Mouse (Mus musculus) gastrocnemius, postnatal 14 days (tissue): ENCODE results near the gene Hist2h3b. TPM values are rescaled to one million over a fixed set of nuclear protein-coding genes. Genes with fewer than 3 reads are reported as not detected.
"Not testable (repeated sequence)": the region's sequence is repeated elsewhere in the genome, so short reads cannot be mapped to it uniquely, and the experiment has no call there.

Source experiments
- DNase-seq: peaks from one replicate; pipeline ENCODE4 v3.0.0; 2021; ENCODE audit warnings: mixed read lengths
- intact Hi-C: fragments of 180-260 bp; cut with DNase I; formaldehyde crosslinking; loops from one replicate; pipeline ENCODE4 v1.15.1; 2025; ENCODE audit warnings: low total_unique reads
- microRNA-seq, 2 experiments: library from miRNA; unstranded; fragments of <30 nt; microRNA quantifications; one replicate each; pipeline ENCODE4 v1.2.0; 2021
- total RNA-seq, 2 experiments: library from RNA; stranded (reverse); gene quantifications; 2 replicates each; pipeline ENCODE4 v1.2.3; 2021

Gene Hist2h3b
- total RNA-seq, 2 experiments from 2014 or later: 154 to 189 TPM

DNA sequence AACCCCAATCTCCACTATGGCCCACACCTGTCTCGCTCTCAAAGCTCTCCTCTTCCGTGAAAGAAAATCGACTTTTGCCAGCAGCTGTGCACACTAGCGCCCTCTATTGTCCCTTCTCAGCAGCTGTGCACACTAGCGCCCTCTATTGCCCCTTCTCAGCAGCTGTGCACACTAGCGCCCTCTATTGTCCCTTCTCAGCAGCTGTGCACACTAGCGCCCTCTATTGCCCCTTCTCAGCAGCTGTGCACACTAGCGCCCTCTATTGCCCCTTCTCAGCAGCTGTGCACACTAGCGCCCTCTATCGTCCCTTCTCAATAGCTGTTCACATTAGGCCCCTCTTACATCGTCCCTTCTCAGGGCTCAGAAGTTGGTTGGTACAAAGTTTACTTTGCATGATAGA lies 18.9 kb downstream of the Hist2h3b start:
- intact Hi-C loops, DNase-seq: not testable (repeated sequence)

DNA sequence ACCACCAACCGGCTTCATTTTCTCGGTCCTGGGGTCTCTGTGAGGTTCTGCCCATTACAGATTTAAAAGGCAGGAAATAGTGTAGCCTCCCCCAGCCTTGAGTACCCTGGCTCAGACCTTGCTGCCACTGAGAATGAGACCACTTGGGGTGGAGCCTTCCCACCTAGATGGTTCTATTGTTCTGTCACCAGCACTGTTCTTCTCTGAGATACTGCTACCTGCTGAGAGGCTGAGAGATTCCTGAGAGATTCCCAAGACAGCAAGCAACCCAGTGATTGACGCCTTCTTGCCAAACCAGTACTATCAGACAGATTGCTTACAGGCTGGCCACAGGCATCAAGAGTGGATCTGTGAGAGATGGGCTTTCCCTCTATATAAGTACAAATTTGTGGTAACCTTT lies 20.7 kb downstream of the Hist2h3b start:
- intact Hi-C loops: no loop called here
- no peak for DNase-seq

DNA sequence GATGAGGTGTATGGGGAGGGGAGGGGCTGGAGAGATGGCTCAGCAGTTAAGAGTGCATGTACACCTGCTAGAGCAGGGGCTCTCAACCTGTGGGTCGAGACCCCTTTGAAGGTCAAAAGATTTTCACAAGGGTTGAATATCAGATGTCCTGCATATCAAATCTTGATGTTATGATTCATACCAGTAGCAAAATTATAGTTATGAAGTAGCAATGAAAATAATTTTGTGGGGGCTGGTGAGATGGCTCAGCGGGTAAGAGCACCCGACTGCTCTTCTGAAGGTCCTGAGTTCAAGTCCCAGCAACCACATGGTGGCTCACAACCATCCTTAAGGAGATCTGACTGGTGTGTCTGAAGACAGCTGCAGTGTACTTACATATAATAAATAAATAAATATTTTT lies 22.3 kb downstream of the Hist2h3b start:
- DNase-seq, intact Hi-C loops: not testable (repeated sequence)

DNA sequence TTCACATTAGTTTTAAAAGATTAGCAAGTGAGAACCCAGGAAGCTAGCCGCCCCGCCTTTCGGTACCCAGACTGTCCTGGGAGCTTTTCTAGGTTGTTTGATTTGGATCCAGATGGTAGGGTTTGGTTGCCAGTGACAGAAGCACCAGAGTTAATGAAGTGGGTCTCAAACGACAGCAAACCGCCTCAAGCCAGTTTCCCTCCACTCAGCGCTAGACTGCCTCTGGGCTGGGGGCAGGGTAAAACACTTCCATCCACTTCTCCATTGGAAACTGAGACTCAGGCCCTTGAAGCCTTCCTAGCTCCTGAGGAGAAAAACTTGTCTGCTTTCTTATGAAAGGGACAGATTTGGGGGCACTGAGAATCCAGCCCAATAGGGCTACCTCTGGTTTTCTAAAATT lies 24.2 kb downstream of the Hist2h3b start:
- intact Hi-C loops: no loop called here
- no peak for DNase-seq

DNA sequence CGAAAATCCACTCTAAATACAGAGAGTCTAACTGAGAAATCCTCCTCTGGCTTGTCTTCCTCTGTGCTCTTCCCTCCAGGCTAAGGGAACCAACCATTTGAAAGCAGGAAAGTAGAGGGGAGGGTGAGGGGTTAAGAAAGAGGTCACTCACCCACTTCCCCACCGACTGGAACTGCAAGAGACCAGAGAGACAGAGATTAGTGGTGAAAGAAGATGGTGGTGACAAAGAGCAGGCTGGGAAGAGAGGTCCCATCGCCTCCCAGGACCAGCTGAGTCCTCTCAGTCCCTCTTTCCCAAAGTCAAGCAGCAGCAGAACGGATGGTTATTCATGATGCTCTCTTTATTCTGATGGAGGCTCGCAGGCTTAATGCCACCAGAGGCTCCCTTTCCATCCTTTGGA lies 24.9 kb downstream of the Hist2h3b start:
- intact Hi-C loops: no loop called here
- no peak for DNase-seq

DNA sequence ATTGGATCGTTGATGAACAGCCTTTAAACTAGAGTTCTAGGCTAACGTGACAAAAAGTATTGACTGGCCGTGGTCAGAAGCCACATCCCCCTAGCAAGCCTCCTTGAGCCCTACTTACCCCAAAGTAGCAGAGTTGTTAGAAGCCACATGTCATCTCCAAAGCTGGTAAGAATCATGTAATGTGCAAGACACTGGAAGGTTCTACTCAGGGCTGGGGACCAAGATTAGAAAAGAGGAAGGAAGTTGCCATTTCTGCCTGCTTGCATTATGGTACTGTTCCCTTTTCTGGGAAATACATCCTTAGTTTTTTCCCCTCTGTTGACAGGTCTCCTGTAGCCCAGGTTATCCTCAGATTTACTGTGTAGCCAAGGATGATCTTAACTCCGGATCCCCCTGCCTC lies 25.3 kb downstream of the Hist2h3b start, which contains the start of gene Fcgr1:
TSS of gene Fcgr1 (minus strand) at position 183 of the 400 bp plus-strand sequence.
- intact Hi-C loops: no loop called here
- DNase-seq: no peak

DNA sequence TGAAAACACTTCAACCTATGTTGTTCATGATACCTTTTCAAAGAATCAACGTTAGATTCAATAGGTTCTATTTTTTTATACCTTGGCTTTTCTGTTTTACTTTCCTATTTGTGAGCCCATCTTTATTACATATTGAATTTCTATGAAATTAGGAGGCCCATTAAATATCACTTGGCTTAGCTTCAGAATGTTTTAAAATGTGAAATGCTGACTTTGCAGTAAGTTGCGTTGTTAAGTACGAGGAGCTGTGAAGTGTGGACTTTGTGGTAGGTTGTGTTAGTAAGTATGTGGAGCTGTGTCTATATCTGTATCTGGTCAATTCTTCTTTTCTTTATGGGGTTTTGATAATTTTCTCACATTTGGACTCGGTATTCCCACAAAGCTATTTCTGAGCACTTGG lies 29.9 kb downstream of the Hist2h3b start:
- intact Hi-C loops: no loop called here
- no peak for DNase-seq

DNA sequence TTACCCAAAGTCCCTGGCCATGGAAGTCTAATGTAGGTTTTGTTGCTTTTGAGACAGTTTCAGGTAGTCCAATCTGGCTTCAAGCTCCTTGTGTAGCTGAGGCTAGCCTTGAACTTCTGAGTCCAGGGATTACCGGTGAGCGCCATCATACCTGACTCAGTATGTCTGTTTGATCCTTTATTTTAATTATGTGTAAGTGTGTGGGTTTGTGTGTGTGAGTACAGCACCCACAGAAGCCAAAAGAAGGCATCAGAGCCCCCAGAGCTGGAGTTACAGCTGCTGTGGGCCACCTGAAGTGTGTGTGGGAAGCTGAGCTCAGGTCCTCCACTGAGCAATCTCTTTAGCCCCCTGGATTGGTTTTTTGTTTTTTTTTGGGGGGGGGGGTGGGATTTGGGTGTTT lies 31.1 kb downstream of the Hist2h3b start:
- DNase-seq: no peak
- intact Hi-C loops: no loop called here

DNA sequence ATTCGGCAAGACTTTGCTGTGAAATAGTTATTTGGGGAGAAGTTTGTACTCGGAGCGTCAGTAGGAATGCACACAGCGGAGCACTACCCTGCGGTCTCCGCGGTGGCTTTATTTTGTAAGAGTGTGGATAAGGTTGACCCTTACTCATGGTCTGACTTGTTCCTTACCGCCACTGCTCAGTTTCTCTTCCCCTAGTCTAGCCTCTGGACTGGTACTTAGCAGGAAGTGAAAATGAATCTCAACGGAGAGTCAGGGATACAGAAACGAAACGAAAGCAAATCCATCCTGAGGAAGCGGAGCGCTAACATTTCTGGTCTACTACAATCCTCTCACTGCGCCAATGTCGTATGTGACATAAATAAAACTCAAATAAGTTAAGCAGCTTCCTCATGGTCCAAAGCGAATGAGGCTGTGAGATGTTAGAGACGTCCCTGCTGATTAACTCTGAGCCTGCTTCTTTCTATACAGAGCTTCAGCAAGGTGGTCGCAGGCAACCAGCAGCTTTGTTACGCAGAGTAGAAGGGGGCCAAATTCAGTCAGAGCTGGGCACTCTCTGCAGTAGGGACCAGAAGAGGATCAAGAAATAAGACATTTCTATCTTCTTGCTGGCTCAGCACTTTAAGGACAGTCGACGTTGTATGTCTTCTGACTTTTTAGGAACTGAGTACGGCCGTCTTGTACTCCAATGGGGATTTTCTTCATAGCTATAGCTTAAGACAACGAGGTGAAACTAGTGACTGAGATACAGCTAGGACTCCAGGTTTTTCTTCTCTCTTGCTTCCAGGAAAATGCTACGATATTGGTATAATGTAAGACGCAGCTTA lies 32.5 kb downstream of the Hist2h3b start:
- intact Hi-C loops: no loop called here
- no peak for DNase-seq

DNA sequence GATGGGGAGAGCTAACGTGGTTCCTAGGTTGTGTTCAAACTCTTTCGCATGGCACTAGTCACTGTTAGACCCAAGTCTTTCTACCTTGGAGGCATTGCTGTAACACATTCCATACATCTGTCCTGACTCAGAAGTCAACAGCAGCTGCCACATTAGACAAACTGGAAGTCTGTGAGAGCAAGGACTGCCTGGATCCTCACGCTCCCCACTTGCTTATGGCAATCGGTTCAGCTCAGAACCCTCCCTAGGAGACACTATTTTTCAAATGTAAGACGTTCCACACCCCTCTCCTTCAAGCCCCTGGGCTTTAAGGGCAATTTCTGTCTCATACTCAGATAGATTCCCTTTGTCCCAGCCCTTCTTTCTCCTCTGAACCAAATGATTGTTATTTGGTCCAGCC lies 33.6 kb downstream of the Hist2h3b start:
- intact Hi-C loops: no loop called here

DNA sequence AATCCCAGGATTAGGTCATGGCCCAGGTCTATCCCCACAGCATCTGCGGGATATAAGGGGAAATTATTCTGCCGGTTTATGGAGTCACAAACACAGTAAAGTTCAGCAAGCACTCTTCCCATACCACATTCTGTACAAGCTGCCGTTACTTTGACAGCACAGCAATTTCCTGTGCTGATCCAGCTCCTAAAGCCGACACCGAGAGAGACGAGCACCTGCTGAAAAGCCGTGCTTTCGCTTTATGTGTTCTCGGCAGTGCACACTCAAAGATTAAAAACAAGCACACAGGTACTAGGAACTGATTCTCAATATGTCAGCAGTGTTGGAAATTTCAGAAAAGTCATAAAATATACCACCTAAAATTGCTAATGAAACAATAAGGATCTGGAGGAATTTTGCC lies 38.1 kb downstream of the Hist2h3b start:
- intact Hi-C loops: no loop called here

More for the DNA sequence above, 33.6 kb downstream of the Hist2h3b start:
- no peak for DNase-seq

DNA sequence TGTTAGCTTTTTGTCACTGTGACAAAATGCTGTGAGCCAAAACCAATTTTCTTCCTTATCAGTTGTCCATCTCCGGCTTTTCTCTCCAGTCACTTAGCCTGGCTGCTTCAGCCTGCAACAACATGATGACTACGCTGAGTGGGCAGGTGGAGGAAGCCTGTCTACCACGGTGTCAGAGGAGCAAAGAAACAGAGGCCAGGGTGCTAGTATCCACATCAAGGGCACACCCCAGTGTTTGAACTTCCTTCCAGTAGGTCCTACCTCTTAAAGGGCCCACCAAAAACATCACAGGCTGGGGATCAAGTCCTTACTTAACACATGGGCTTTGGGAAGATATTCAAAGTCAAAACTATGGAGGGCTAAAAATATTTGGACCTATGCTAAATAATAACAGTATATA lies 41.0 kb downstream of the Hist2h3b start:
- no peak for DNase-seq
- intact Hi-C loops: no loop called here

More for the DNA sequence above, 38.1 kb downstream of the Hist2h3b start:
- DNase-seq: no peak

DNA sequence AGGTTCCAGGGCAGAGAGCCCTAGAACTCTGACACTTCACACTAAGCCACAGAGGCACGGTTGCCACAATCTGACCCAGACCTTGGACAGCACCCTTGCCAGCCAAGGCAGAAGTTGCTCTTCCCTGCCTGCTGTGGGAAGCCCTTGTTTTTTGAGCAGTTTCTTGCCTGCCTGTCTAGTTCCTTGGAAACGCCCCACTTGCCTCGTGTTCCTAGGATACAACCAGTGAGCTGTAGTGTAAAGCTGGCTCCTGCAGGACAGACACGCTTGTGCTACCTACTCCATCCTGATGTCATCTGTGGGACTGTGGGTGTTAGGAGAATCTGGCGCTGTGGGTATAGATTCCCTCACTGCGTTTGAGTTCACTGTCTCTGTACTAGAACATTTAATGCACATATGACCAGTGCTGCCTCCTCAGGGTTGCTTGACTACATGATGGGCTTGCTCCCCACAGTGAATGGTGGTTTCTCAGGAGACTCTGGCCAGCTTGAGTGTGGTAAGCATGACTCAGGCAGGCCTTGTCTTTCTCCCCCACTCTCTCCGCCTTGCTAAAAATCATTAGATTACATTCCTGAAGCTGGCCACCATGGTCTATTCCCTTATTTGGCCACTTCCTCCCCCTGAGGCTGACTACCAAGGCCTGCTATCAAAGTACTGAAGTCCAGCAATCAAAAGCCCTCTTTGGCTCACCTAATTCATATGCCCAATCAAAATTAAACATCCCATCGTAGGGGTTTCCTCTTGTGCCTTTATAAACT lies 44.1 kb downstream of the Hist2h3b start:
- intact Hi-C loops: no loop called here
- DNase-seq: no peak

Small RNA genes within 50 kb of the gene (microRNA-seq; reads per million reads assigned to microRNA genes)
- gene Gm44492 (0 reads per million in 2 experiments), gene Gm47311 (0 reads per million in 2 experiments), gene Gm47313 (0 reads per million in 2 experiments)

Other genes with a start within 250 kb of the Hist2h3b start
- 10 to 100 TPM; 21.4 to 23.6 TPM for gene Vps45, start 210.2 kb upstream of the Hist2h3b start, total RNA-seq
- gene Otud7b, start 164.1 kb upstream of the Hist2h3b start, total RNA-seq: 10 to 100 TPM; 44.4 to 44.7 TPM
- gene Mtmr11, start 106.7 kb upstream of the Hist2h3b start, total RNA-seq: 1 to 10 TPM; 4.1 to 5.2 TPM
- 10 to 100 TPM; 10.3 to 13.2 TPM for gene Sf3b4, start 96.3 kb upstream of the Hist2h3b start, total RNA-seq
- gene Sv2a, start 87.5 kb upstream of the Hist2h3b start, total RNA-seq: 1 to 10 TPM; 1.8 to 4.0 TPM
- gene Bola1, start 48.9 kb upstream of the Hist2h3b start, total RNA-seq: 10 to 100 TPM; 26.4 to 27.7 TPM
- 1 to 10 TPM; 3.4 to 7.1 TPM for gene Hist2h2ab, start 48.8 kb upstream of the Hist2h3b start, total RNA-seq
- 10 to 100 TPM; 33.7 to 41.7 TPM for gene Hist2h2ac, start 47.8 kb upstream of the Hist2h3b start, total RNA-seq
- 1 to 10 TPM; 4.3 to 4.4 TPM for gene Hist2h2be, start 47.5 kb upstream of the Hist2h3b start, total RNA-seq
- gene Hist2h3c2, start 29.5 kb upstream of the Hist2h3b start, total RNA-seq: 10 to 100 TPM; 30.3 to 31.5 TPM
- 100 to 1,000 TPM; 353 to 418 TPM for gene Hist2h2aa2, start 28.4 kb upstream of the Hist2h3b start, total RNA-seq
- 10 to 100 TPM in 1 of 2 experiments, 1 to 10 TPM in 1; 3.3 to 12.8 TPM for gene Hist2h2aa1, start 23.2 kb upstream of the Hist2h3b start, total RNA-seq
- not detected for gene Hist2h3c1, start 22.0 kb upstream of the Hist2h3b start, total RNA-seq
- gene Hist2h4, start 5.3 kb upstream of the Hist2h3b start, total RNA-seq: 10 to 100 TPM; 20.5 to 21.2 TPM
- 100 to 1,000 TPM; 160 to 175 TPM for gene Hist2h2bb, start 1.1 kb downstream of the Hist2h3b start, total RNA-seq
- gene Fcgr1, start 25.3 kb downstream of the Hist2h3b start, total RNA-seq: under 1 TPM; 0.33 to 0.45 TPM
- not detected for gene BC107364, start 183.7 kb downstream of the Hist2h3b start, total RNA-seq